In genomic region chr13:58126862-58127765, GRCm38 (mm10) we compare ENCODE assay signal across 9 mouse cellular contexts. TPM values are rescaled to one million over a fixed set of nuclear protein-coding genes. Genes with fewer than 3 reads are reported as not detected.
A peak's percentile ranks its signal among the peaks of the same experiment; 100 is the strongest.
DNase-seq lines count a peak whose midpoint lies in the region; ATAC-seq lines count a peak whose summit lies in the region.
"Had no signal": no experiment of that assay in that cellular context is flagged by ENCODE, and none has a peak within 500 bp of the region (broad histone marks: within the 10 kb centered on the region; RNA-seq: fewer than 3 reads in every experiment).

No protein-coding gene starts in this region.

- peak overlapping the region; percentile 63 for H3K4me2 ChIP-seq in lung, embryonic 15.5 days
- peak overlapping the region; percentile 68 for H3K4me2 ChIP-seq in forebrain, embryonic 11.5 days (ENCODE audit: low read depth, low read length, severe bottlenecking)
- H3K4me2 ChIP-seq in liver, embryonic 11.5 days, result peak overlapping the region; percentile 83
- peak overlapping the region; percentile 62 for H3K4me2 ChIP-seq in stomach, embryonic 14.5 days (replicated peaks; ENCODE audit: low read depth, low read length)

- no peaks in the 10 kb centered on the region for H3K36me3 ChIP-seq in lung, embryonic 15.5 days
- no peaks in the 10 kb centered on the region; the same call in 1 of the 2 replicates for H3K36me3 ChIP-seq in forebrain, embryonic 11.5 days (ENCODE audit: control insufficient read depth, insufficient read depth, low read length)
- peaks cover 3% of the 10 kb centered on the region; the same call in 1 of the 2 replicates for H3K36me3 ChIP-seq in liver, embryonic 11.5 days (ENCODE audit: control insufficient read depth, insufficient read depth, low read length)
- H3K36me3 ChIP-seq in stomach, embryonic 14.5 days (ENCODE audit: control insufficient read depth, insufficient read depth, low read length), result peaks cover 9% of the 10 kb centered on the region; the same call in 1 of the 2 replicates

- H3K4me1 ChIP-seq in lung, embryonic 15.5 days, result peaks cover 42% of the 10 kb centered on the region
- peaks cover 4% of the 10 kb centered on the region; the same call in 1 of the 2 replicates for H3K4me1 ChIP-seq in forebrain, embryonic 11.5 days (replicated peaks; ENCODE audit: control insufficient read depth, insufficient read depth, low read length)
- H3K4me1 ChIP-seq in liver, embryonic 11.5 days (replicated peaks; ENCODE audit: control insufficient read depth, insufficient read depth, low read length), result peaks cover 22% of the 10 kb centered on the region
- H3K4me1 ChIP-seq in stomach, embryonic 14.5 days (ENCODE audit: control insufficient read depth, insufficient read depth, low read length), result peaks cover 32% of the 10 kb centered on the region; the same call in 1 of the 2 replicates

- H3K9ac ChIP-seq in lung, embryonic 15.5 days, result peak overlapping the region; percentile 100
- H3K9ac ChIP-seq in forebrain, embryonic 11.5 days (ENCODE audit: low read length), result peak overlapping the region; percentile 100
- peak overlapping the region; percentile 100 for H3K9ac ChIP-seq in liver, embryonic 11.5 days (ENCODE audit: low read depth, low read length)
- peak overlapping the region; percentile 100 for H3K9ac ChIP-seq in stomach, embryonic 14.5 days (replicated peaks; ENCODE audit: low read depth, low read length)

- H3K9me3 ChIP-seq in lung, embryonic 15.5 days, result no peaks in the 10 kb centered on the region
- H3K9me3 ChIP-seq in forebrain, embryonic 11.5 days (ENCODE audit: control insufficient read depth, low read length), result no peaks in the 10 kb centered on the region
- no peaks in the 10 kb centered on the region for H3K9me3 ChIP-seq in liver, embryonic 11.5 days (ENCODE audit: control insufficient read depth, low read length)
- H3K9me3 ChIP-seq in stomach, embryonic 14.5 days (ENCODE audit: control insufficient read depth, low read depth, low read length), result no peaks in the 10 kb centered on the region

- ATAC-seq in lung, embryonic 15.5 days (ENCODE audit: borderline replicate concordance, extremely low read depth, low FRiP score, low TSS enrichment), result no peak
- ATAC-seq in forebrain, embryonic 11.5 days (replicated peaks; ENCODE audit: low FRiP score), result no peak
- no peak for ATAC-seq in liver, embryonic 11.5 days (replicated peaks; ENCODE audit: low FRiP score)
- ATAC-seq in stomach, embryonic 14.5 days (ENCODE audit: insufficient number of reproducible peaks, insufficient read depth, low FRiP score, low read depth), result no peak

- WGBS in lung, embryonic 15.5 days, result 1% methylated on average over 53 of the region's 92 CpGs
- WGBS in forebrain, embryonic 11.5 days, result under 1% methylated on average over 74 of the region's 92 CpGs
- WGBS in liver, embryonic 11.5 days, result under 1% methylated on average over 72 of the region's 92 CpGs
- WGBS in stomach, embryonic 14.5 days, result under 1% methylated on average over 66 of the region's 92 CpGs

- H3K27ac ChIP-seq in lung, embryonic 15.5 days, result peak overlapping the region; percentile 99
- peak overlapping the region; percentile 98 for H3K27ac ChIP-seq in forebrain, embryonic 11.5 days (ENCODE audit: low read depth, low read length)
- peak overlapping the region; percentile 97 for H3K27ac ChIP-seq in liver, embryonic 11.5 days (ENCODE audit: low read depth, low read length)
- peak overlapping the region; percentile 99 for H3K27ac ChIP-seq in stomach, embryonic 14.5 days (ENCODE audit: low read length)

- H3K4me3 ChIP-seq in lung, embryonic 15.5 days, result peak overlapping the region; percentile 78
- H3K4me3 ChIP-seq in forebrain, embryonic 11.5 days (ENCODE audit: low read depth, low read length), result peak overlapping the region; percentile 99
- peak overlapping the region; percentile 98 for H3K4me3 ChIP-seq in liver, embryonic 11.5 days (ENCODE audit: low read depth, low read length)
- H3K4me3 ChIP-seq in stomach, embryonic 14.5 days (ENCODE audit: low read depth, low read length), result peak overlapping the region; percentile 97

- peak; percentile 15 for DNase-seq in cerebellum, adult 8-10 months
- DNase-seq in cerebellum, adult 11-12 months, result no peak
- no peak for DNase-seq in lung, postnatal 14 days
- peak; percentile 73 for DNase-seq in forebrain, embryonic 11.5 days (ENCODE audit: low spot score)
- peak; percentile 61 for DNase-seq in liver, embryonic 11.5 days (ENCODE audit: low spot score)
- no peak for DNase-seq in layer of hippocampus, postnatal 14 days (ENCODE audit: low spot score in 2 of 2)

- no peaks in the 10 kb centered on the region for H3K27me3 ChIP-seq in lung, embryonic 15.5 days
- no peaks in the 10 kb centered on the region for H3K27me3 ChIP-seq in forebrain, embryonic 11.5 days (ENCODE audit: control insufficient read depth, insufficient read depth, low read length)
- no peaks in the 10 kb centered on the region for H3K27me3 ChIP-seq in liver, embryonic 11.5 days (replicated peaks; ENCODE audit: control insufficient read depth, insufficient read depth, low read length)
- no peaks in the 10 kb centered on the region for H3K27me3 ChIP-seq in stomach, embryonic 14.5 days (ENCODE audit: control insufficient read depth, insufficient read depth, low read length)
- H3K27me3 ChIP-seq: Patski had no signal

RNA-seq across cellular contexts. Expression of gene Hnrnpa0, which starts 1.2 kb away (rescaled TPM):
- 36.2 and 37.8 TPM in 2 replicates for polyA plus RNA-seq in lung, embryonic 15.5 days (2015; fragmentation: Nextera tagmentation; extraction: Ambion mirVana)
- polyA plus RNA-seq in forebrain, embryonic 11.5 days (2014; fragmentation: Nextera tagmentation; extraction: Ambion mirVana), result 50.5 and 51.2 TPM in 2 replicates
- 18.7 and 22.8 TPM in 2 replicates for polyA plus RNA-seq in liver, embryonic 11.5 days (2014; fragmentation: Nextera tagmentation; extraction: Ambion mirVana)
- polyA plus RNA-seq in stomach, embryonic 14.5 days (2014; fragmentation: Nextera tagmentation; extraction: Ambion mirVana), result 51.2 and 53.1 TPM in 2 replicates
- total RNA-seq in layer of hippocampus, postnatal 14 days (2021), result 100 to 1,000 TPM; 135 to 137 TPM

RNA-seq across cellular contexts. Expression of gene Klhl3, which starts 13.7 kb away (rescaled TPM):
- 4.2 and 4.8 TPM in 2 replicates for polyA plus RNA-seq in lung, embryonic 15.5 days (2015; fragmentation: Nextera tagmentation; extraction: Ambion mirVana)
- 3.1 TPM in 2 replicates for polyA plus RNA-seq in forebrain, embryonic 11.5 days (2014; fragmentation: Nextera tagmentation; extraction: Ambion mirVana)
- polyA plus RNA-seq in liver, embryonic 11.5 days (2014; fragmentation: Nextera tagmentation; extraction: Ambion mirVana), result 1.9 and 2.7 TPM in 2 replicates
- 3.2 and 3.3 TPM in 2 replicates for polyA plus RNA-seq in stomach, embryonic 14.5 days (2014; fragmentation: Nextera tagmentation; extraction: Ambion mirVana)
- total RNA-seq in layer of hippocampus, postnatal 14 days (2021), result 10 to 100 TPM; 35.6 to 36.5 TPM

RNA-seq across cellular contexts. Expression of gene Idnk, which starts 30.3 kb away (rescaled TPM):
- polyA plus RNA-seq in lung, embryonic 15.5 days (2015; fragmentation: Nextera tagmentation; extraction: Ambion mirVana), result 34.9 and 36.2 TPM in 2 replicates
- 41.6 and 45.8 TPM in 2 replicates for polyA plus RNA-seq in forebrain, embryonic 11.5 days (2014; fragmentation: Nextera tagmentation; extraction: Ambion mirVana)
- 37.9 and 38.0 TPM in 2 replicates for polyA plus RNA-seq in liver, embryonic 11.5 days (2014; fragmentation: Nextera tagmentation; extraction: Ambion mirVana)
- polyA plus RNA-seq in stomach, embryonic 14.5 days (2014; fragmentation: Nextera tagmentation; extraction: Ambion mirVana), result 38.9 and 40.5 TPM in 2 replicates
- total RNA-seq in layer of hippocampus, postnatal 14 days (2021), result 10 to 100 TPM; 27.5 to 27.7 TPM

Comparison
In these comparisons a context has a peak if more than half of its experiments do, and no peak if none do; other contexts are left out.
1. DNase-seq: peak in cerebellum, adult 8-10 months (single experiment), forebrain, embryonic 11.5 days (single experiment) and liver, embryonic 11.5 days (single experiment); none in cerebellum, adult 11-12 months (single experiment), lung, postnatal 14 days (single experiment) and layer of hippocampus, postnatal 14 days (0 of 2).
2. Peak in every context shown above with its lines, with median percentiles within 50 percentile points of each other: H3K27ac ChIP-seq, H3K4me2 ChIP-seq, H3K4me3 ChIP-seq and H3K9ac ChIP-seq.